Mouse (Mus musculus): ENCODE measurements around the gene Psmb10. TPM values are rescaled to one million over a fixed set of nuclear protein-coding genes. Genes with fewer than 3 reads are reported as not detected.

Gene Psmb10
- polyA plus RNA-seq, 1 experiment = 91.4 TPM

- DNase-seq (ENCODE audit: low read depth) = no peak
Observed at GRCm38 (mm10) chr8:105937496-105938305, 543 bp downstream of the Psmb10 start.

- DNase-seq (ENCODE audit: low read depth) = no peak
Observed at GRCm38 (mm10) chr8:105936866-105937475, 1.3 kb downstream of the Psmb10 start.

GRCm38 (mm10) chr8:105935863-105936603, 2.2 kb downstream of the Psmb10 start:
- no peak for DNase-seq (ENCODE audit: low read depth)

DNA sequence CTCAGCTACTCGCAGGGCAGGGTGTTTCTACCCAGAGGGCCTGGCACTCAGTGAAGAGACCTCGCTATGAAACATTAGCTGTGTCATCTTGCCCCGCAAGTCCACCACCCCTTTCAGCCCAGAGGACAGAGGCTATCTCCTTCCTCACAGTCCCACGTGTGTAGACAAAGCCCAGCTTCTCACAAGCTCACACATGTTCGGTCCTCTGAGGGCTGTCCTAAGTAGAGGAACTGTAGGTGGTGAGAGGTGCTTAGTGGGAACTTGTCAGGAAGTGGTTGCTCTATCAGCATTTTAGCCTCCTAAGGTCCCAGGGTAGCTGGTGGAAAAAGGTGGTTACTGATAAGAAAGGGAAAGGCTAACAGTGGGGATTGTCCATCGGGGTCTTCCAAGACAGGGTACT, 3.1 kb downstream of the Psmb10 start:
- DNase-seq (ENCODE audit: low read depth) = no peak

GRCm38 (mm10) chr8:105933762-105934161, 4.5 kb downstream of the Psmb10 start, which contains the start of gene Ctrl:
Ctrl (minus strand) TSS chr8:105933862.
- DNase-seq (ENCODE audit: low read depth) = no peak

DNA sequence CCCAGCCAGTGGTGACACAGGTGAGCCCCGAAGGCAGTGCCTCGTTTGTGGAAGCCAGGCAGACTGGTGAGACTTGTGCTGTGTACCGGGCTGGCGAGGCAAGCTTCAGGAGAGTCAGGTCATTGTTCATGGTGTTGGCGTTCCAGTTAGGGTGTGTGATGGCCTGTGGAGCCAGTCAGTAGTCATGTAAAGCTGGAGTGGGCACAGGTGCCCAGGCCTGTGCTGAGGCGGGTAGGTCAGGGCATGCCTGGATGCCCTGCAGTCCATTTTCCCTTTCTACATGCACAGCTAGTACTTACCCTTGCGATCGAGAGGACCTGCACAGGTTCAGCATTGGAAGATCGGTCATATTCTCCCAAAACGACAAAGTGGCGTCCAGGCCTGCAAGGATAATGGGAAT, 5.7 kb downstream of the Psmb10 start:
- DNase-seq (ENCODE audit: low read depth) = no peak

DNA sequence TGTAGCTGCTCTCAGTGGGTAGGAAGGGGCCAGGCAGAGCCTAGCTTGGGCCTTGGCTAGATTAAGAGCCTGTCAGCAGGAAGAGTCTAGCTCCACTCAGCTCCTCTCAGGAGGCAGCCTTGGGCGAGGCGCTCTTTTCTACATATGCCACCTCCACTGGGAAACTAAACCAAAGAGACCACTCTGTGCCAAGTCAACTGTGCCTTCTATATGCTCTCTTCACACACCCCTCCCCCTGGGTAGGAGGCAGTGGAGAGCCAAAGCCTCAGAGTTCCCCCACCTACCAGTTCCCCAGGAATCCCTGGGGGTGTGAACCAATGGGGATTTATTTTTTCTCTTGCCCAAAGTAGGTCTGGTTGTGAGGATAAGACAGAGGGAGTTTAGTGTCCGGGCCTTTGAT, 7.0 kb downstream of the Psmb10 start:
- DNase-seq (ENCODE audit: low read depth) = no peak

DNA sequence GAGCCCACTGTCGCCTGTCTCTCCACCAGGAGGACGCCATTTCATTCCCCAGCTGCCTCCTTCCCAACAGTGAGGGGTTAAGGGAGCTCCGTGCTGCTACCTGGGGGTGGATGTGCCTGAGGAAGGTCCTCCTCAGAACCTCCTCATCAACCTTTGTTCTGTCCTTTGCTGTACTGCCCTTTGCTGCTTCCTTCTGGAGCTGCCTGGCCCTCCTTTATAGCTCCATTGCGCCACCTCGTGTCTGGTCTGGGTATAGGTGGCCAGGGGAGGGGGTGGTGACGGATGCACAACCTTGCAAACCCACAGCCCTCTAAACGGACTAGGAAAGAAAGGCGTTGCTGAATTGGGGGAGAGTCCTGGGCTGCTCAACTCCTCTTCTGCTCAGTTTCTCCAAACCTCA, 7.6 kb downstream of the Psmb10 start:
- DNase-seq (ENCODE audit: low read depth) = no peak

GRCm38 (mm10) chr8:105925123-105925522, 13.1 kb downstream of the Psmb10 start:
- DNase-seq (ENCODE audit: low read depth) = no peak

GRCm38 (mm10) chr8:105919390-105919789, 18.9 kb downstream of the Psmb10 start:
- no peak for DNase-seq (ENCODE audit: low read depth)

- no peak for DNase-seq (ENCODE audit: low read depth)
Observed at GRCm38 (mm10) chr8:105900941-105901616, 37.2 kb downstream of the Psmb10 start.

DNA sequence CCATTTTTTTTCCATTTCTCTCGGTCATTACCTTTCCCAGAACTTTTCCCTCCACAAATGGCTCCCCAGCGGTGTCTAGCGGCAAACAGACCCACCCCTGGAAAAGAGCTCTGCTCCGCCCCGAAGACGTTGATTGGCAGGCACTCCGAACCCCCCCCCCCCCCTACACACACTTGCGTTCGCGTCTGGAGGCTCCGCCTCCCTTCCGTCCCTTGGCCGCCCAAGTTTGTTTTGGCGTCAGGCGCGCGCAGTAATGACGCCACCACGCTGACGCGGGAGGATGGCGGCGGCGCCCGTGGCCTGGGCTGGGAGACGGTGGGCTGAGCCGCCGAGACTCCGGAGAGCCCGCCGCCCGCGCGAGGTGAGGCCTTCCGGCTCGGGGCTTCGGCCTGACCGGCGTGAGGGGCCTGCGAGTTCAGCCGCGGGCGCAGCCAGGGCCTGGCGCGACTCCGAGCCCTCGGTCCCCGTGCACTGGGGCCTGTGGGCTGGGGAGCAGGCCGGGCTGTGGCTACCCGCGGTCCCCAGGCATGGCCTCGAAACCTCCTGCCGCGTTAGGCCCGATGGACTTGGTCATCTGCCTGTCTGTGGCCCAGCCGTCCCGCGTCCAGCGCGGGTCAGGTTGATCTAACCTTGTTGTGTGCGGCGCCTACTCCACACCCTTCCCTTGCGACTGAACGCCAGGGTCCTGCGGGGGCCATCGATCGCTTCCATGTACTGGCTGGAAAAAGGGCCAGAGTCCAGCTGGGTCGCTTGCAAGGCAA, 37.9 kb downstream of the Psmb10 start, which contains the start of gene Pskh1:
Pskh1 (plus strand) TSS at position 262 of the 761 bp plus-strand sequence.
- DNase-seq (ENCODE audit: low read depth) = no peak

GRCm38 (mm10) chr8:105897801-105898480, 40.3 kb downstream of the Psmb10 start:
- DNase-seq (ENCODE audit: low read depth) = no peak

DNA sequence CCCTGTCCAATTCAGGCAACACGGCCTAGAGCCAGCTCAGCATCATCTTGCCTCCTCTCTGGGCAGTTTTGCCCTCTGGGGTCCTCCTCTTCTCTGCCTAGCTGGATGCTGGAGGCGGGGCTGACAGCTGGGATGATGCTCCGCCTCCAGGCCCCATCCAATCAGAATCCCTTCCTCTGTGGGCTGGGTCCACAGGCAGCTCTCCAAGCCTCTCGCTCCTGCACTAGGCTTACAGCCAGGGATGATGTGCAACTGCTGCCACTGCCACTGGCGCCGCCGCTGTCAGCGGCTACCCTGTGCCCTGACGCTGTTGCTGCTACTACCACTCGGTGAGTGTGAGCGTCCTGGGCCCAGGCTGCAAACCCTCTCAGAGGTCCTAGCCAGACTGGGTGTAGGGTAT, 44.9 kb downstream of the Psmb10 start, which contains the start of gene Nrn1l:
Nrn1l (plus strand) TSS at position 229 of the 400 bp plus-strand sequence.
- no peak for DNase-seq (ENCODE audit: low read depth)

GRCm38 (mm10) chr8:105892432-105892831, 45.8 kb downstream of the Psmb10 start:
- DNase-seq (ENCODE audit: low read depth) = no peak

DNA sequence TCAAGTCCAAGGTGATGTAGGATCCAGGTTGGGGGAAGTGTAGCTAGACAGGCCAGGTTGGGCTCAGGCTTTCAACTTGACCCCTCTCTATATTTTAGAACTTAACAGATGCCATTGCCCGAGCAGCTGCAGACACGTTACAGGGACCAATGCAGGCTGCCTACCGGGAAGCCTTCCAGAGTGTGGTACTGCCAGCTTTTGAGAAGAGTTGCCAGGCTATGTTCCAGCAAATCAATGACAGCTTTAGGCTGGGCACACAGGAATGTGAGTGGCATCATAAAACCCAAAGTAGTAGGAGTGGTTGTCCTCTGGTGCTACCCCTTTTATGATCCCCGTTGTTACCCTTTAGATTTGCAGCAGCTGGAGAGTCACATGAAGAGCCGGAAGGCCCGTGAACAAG, 47.4 kb downstream of the Psmb10 start:
- DNase-seq (ENCODE audit: low read depth) = no peak

GRCm38 (mm10) chr8:105889756-105890465, 48.3 kb downstream of the Psmb10 start:
- DNase-seq (ENCODE audit: low read depth) = no peak

Data from gonadal fat pad, adult 2 months (tissue).